Mouse (Mus musculus) hindbrain, embryonic 13.5 days (tissue): ENCODE results near the gene Olfr71. TPM values are rescaled to one million over a fixed set of nuclear protein-coding genes. Genes with fewer than 3 reads are reported as not detected.

Experiments used
- ATAC-seq: fragments of 200-750 bp; cut with Nextera tagmentation; 2 replicates; pipeline ENCODE4 v1.8.0; 2017; ENCODE audit warnings: moderate TSS enrichment; ENCODE audit not compliant: low FRiP score
- H3K27ac ChIP-seq: fragments of 300-500 bp; sonication (generic); 2 replicates; pipeline ENCODE4 v1.5.1; 2015; ENCODE audit warnings: inconsistent platforms, mild to moderate bottlenecking, moderate library complexity
- H3K27me3 ChIP-seq: fragments of 300-500 bp; sonication (generic); 2 replicates; pipeline ENCODE4 v1.6.1; 2015; ENCODE audit warnings: mild to moderate bottlenecking, inconsistent platforms
- H3K36me3 ChIP-seq: fragments of 300-500 bp; sonication (generic); 2 replicates; pipeline ENCODE4 v1.6.1; 2015; ENCODE audit warnings: mild to moderate bottlenecking, inconsistent platforms
- H3K4me1 ChIP-seq: fragments of 300-500 bp; sonication (generic); replicated peaks from 2 replicates; pipeline ENCODE4 v1.6.1; 2015; ENCODE audit warnings: inconsistent platforms
- H3K4me2 ChIP-seq: fragments of 300-500 bp; sonication (generic); 2 replicates; pipeline ENCODE4 v1.6.1; 2015; ENCODE audit warnings: inconsistent platforms, mild to moderate bottlenecking, moderate library complexity
- H3K4me3 ChIP-seq: fragments of 300-500 bp; sonication (generic); 2 replicates; pipeline ENCODE4 v1.5.1; 2015; ENCODE audit warnings: mild to moderate bottlenecking, inconsistent platforms
- H3K9ac ChIP-seq: fragments of 300-500 bp; sonication (generic); 2 replicates; pipeline ENCODE4 v1.6.1; 2015; ENCODE audit warnings: mild to moderate bottlenecking, inconsistent platforms
- H3K9me3 ChIP-seq: fragments of 300-500 bp; sonication (generic); 2 replicates; pipeline ENCODE4 v1.6.1; 2016; ENCODE audit warnings: inconsistent platforms
- WGBS: fragments of 180-500 bp; shearing (Covaris S2); methylation state at CpG from one replicate; pipeline ENCODE4 v1.1.7; 2015; 5-methylcytosine and 5-hydroxymethylcytosine counted together
- polyA plus RNA-seq: library from polyadenylated mRNA; unstranded; fragments of >200 nt; fragmentation: Nextera tagmentation; extraction: Ambion mirVana; gene quantifications from 2 replicates; pipeline ENCODE4 v1.2.1, GENCODE M21; 2015

Olfr71 gene
- polyA plus RNA-seq, 1 experiment from 2014 or later = not detected

GRCm38 (mm10) chr4:43729126-43729525 lies 19.1 kb upstream of the Olfr71 start:
- no peaks in the 10 kb centered on the region for H3K4me1 ChIP-seq
- H3K36me3 ChIP-seq = no peaks in the 10 kb centered on the region
- H3K27ac ChIP-seq = no peak overlapping the region
- ATAC-seq = no peak
- 74% methylated on average over 3 of the region's 3 CpGs for WGBS
- no peak overlapping the region for H3K9ac ChIP-seq
- no peak overlapping the region for H3K4me3 ChIP-seq
- no peak overlapping the region for H3K4me2 ChIP-seq
- no peaks in the 10 kb centered on the region for H3K9me3 ChIP-seq
- no peaks in the 10 kb centered on the region for H3K27me3 ChIP-seq

- no peak overlapping the region for H3K4me3 ChIP-seq
- no peak overlapping the region for H3K4me2 ChIP-seq
- H3K36me3 ChIP-seq = no peaks in the 10 kb centered on the region
- no peak for ATAC-seq
- H3K27ac ChIP-seq = no peak overlapping the region
- H3K27me3 ChIP-seq = no peaks in the 10 kb centered on the region
- H3K9ac ChIP-seq = no peak overlapping the region
- no peaks in the 10 kb centered on the region for H3K9me3 ChIP-seq
- whole genome bisulfite sequencing = 69% methylated on average over 5 of the region's 5 CpGs
- H3K4me1 ChIP-seq = no peaks in the 10 kb centered on the region
These were observed 18.5 kb upstream of the Olfr71 start for GRCm38 (mm10) chr4:43728576-43728954.

GRCm38 (mm10) chr4:43727718-43728575 lies 17.9 kb upstream of the Olfr71 start:
- 76% methylated on average over 7 of the region's 7 CpGs for WGBS

GRCm38 (mm10) chr4:43726995-43727394 lies 16.9 kb upstream of the Olfr71 start, which contains the start of gene Hrct1:
Gene Hrct1 (plus strand): TSS chr4:43727188.
- Histone ChIP-seq H3K36me3 (no peaks in the 10 kb centered on the region), H3K9me3 (no peaks in the 10 kb centered on the region), H3K9ac (no peak within 1 kb of the TSS), H3K4me2 (no peak within 1 kb of the TSS), H3K27ac (no peak within 1 kb of the TSS), H3K4me3 (no peak within 1 kb of the TSS), H3K27me3 (no peaks in the 10 kb centered on the region), H3K4me1 (no peaks in the 10 kb centered on the region)
- no peak for ATAC-seq
- 60% methylated on average over 3 of the region's 3 CpGs for WGBS

More at GRCm38 (mm10) chr4:43727718-43728575, 17.9 kb upstream of the Olfr71 start:
- no peak overlapping the region for H3K4me2 ChIP-seq
- H3K4me3 ChIP-seq = no peak overlapping the region
- no peak for ATAC-seq
- H3K36me3 ChIP-seq = no peaks in the 10 kb centered on the region
- H3K27me3 ChIP-seq = no peaks in the 10 kb centered on the region
- no peaks in the 10 kb centered on the region for H3K4me1 ChIP-seq
- H3K9ac ChIP-seq = no peak overlapping the region
- no peaks in the 10 kb centered on the region for H3K9me3 ChIP-seq
- H3K27ac ChIP-seq = no peak overlapping the region

- no peaks in the 10 kb centered on the region for H3K4me1 ChIP-seq
- WGBS = 78% methylated on average over 12 of the region's 12 CpGs
- no peak overlapping the region for H3K27ac ChIP-seq
- no peak overlapping the region for H3K4me2 ChIP-seq
- no peaks in the 10 kb centered on the region for H3K27me3 ChIP-seq
- no peak overlapping the region for H3K4me3 ChIP-seq
- no peak for ATAC-seq
- no peaks in the 10 kb centered on the region for H3K9me3 ChIP-seq
- H3K36me3 ChIP-seq = no peaks in the 10 kb centered on the region
- H3K9ac ChIP-seq = no peak overlapping the region
These were observed 16.4 kb upstream of the Olfr71 start for GRCm38 (mm10) chr4:43726228-43726993.

GRCm38 (mm10) chr4:43724764-43725163 lies 14.7 kb upstream of the Olfr71 start:
- Histone ChIP-seq H3K4me1 (0 out of 2 replicates have a peak, but pooled peaks cover 3% of the 10 kb centered on the region), H3K27me3 (no peaks in the 10 kb centered on the region), H3K36me3 (no peaks in the 10 kb centered on the region), H3K27ac (no peak overlapping the region), H3K9ac (no peak overlapping the region), H3K4me2 (no peak overlapping the region), H3K9me3 (no peaks in the 10 kb centered on the region), H3K4me3 (no peak overlapping the region)
- no peak for ATAC-seq
- 41% methylated on average over 1 of the region's 1 CpGs for WGBS

- Histone ChIP-seq H3K9me3 (no peaks in the 10 kb centered on the region), H3K27me3 (no peaks in the 10 kb centered on the region), H3K4me1 (0 out of 2 replicates have a peak, but pooled peaks cover 3% of the 10 kb centered on the region), H3K4me2 (no peak overlapping the region), H3K27ac (no peak overlapping the region), H3K36me3 (no peaks in the 10 kb centered on the region), H3K9ac (no peak overlapping the region), H3K4me3 (no peak overlapping the region)
- ATAC-seq = no peak
- WGBS = 85% methylated on average over 4 of the region's 4 CpGs
These were observed 12.1 kb upstream of the Olfr71 start for GRCm38 (mm10) chr4:43722191-43722590.

- Histone ChIP-seq H3K9me3 (no peaks in the 10 kb centered on the region), H3K4me2 (no peak overlapping the region), H3K36me3 (no peaks in the 10 kb centered on the region), H3K4me1 (0 out of 2 replicates have a peak, but pooled peaks cover 3% of the 10 kb centered on the region), H3K9ac (no peak overlapping the region), H3K4me3 (no peak overlapping the region), H3K27ac (no peak overlapping the region), H3K27me3 (no peaks in the 10 kb centered on the region)
- WGBS = 53% methylated on average over 15 of the region's 16 CpGs
- no peak for ATAC-seq
These were observed 10.6 kb upstream of the Olfr71 start for GRCm38 (mm10) chr4:43720491-43721228.

GRCm38 (mm10) chr4:43713652-43714219 lies 3.7 kb upstream of the Olfr71 start:
- H3K4me2 ChIP-seq = no peak overlapping the region
- ATAC-seq = no peak
- H3K9me3 ChIP-seq = no peaks in the 10 kb centered on the region
- 42% methylated on average over 7 of the region's 7 CpGs for WGBS
- H3K27me3 ChIP-seq = peaks cover 3% of the 10 kb centered on the region; the same call in 1 of the 2 replicates
- H3K4me3 ChIP-seq = no peak overlapping the region
- no peaks in the 10 kb centered on the region for H3K36me3 ChIP-seq
- H3K4me1 ChIP-seq = peaks cover 4% of the 10 kb centered on the region; the same call in 1 of the 2 replicates
- H3K9ac ChIP-seq = no peak overlapping the region
- H3K27ac ChIP-seq = no peak overlapping the region

GRCm38 (mm10) chr4:43711821-43712220 lies 1.8 kb upstream of the Olfr71 start:
- Histone ChIP-seq H3K9me3 (no peaks in the 10 kb centered on the region), H3K9ac (no peak overlapping the region), H3K4me3 (no peak overlapping the region), H3K27ac (no peak overlapping the region), H3K27me3 (peaks cover 3% of the 10 kb centered on the region; the same call in 1 of the 2 replicates), H3K4me1 (peaks cover 4% of the 10 kb centered on the region), H3K4me2 (no peak overlapping the region), H3K36me3 (no peaks in the 10 kb centered on the region)
- ATAC-seq = no peak
- WGBS = 1% methylated on average over 2 of the region's 2 CpGs

- Histone ChIP-seq H3K27ac (no peak overlapping the region), H3K27me3 (peaks cover 5% of the 10 kb centered on the region; the same call in 1 of the 2 replicates), H3K4me2 (no peak overlapping the region), H3K9me3 (no peaks in the 10 kb centered on the region), H3K4me1 (no peaks in the 10 kb centered on the region; the same call in 1 of the 2 replicates), H3K36me3 (no peaks in the 10 kb centered on the region), H3K4me3 (no peak overlapping the region), H3K9ac (no peak overlapping the region)
- WGBS = 85% methylated on average over 13 of the region's 13 CpGs
- no peak for ATAC-seq
These were observed 4.1 kb downstream of the Olfr71 start for GRCm38 (mm10) chr4:43705991-43706390.
